Mouse (Mus musculus) midbrain, embryonic 13.5 days (tissue): Measurements from ENCODE around the gene Samd5. TPM values are rescaled to one million over a fixed set of nuclear protein-coding genes. Genes with fewer than 3 reads are reported as not detected.
A peak's percentile ranks its signal among the peaks of the same experiment; 100 is the strongest.

ENCODE experiments used
- ATAC-seq: fragments of 200-750 bp; cut with Nextera tagmentation; 2 replicates; pipeline ENCODE4 v1.8.0; 2017; ENCODE audit warnings: mild to moderate bottlenecking, moderate TSS enrichment, moderate library complexity
- H3K27ac ChIP-seq: fragments of 300-500 bp; sonication (generic); 2 replicates; pipeline ENCODE4 v1.5.1; 2015; ENCODE audit warnings: inconsistent platforms, mild to moderate bottlenecking, moderate library complexity
- H3K27me3 ChIP-seq: fragments of 300-500 bp; sonication (generic); 2 replicates; pipeline ENCODE4 v1.6.1; 2015; ENCODE audit warnings: mild to moderate bottlenecking, inconsistent platforms
- H3K36me3 ChIP-seq: fragments of 300-500 bp; sonication (generic); 2 replicates; pipeline ENCODE4 v1.6.1; 2015; ENCODE audit warnings: mild to moderate bottlenecking, inconsistent platforms
- H3K4me1 ChIP-seq: fragments of 300-500 bp; sonication (generic); replicated peaks from 2 replicates; pipeline ENCODE4 v1.6.1; 2015; ENCODE audit warnings: inconsistent platforms
- H3K4me2 ChIP-seq: fragments of 300-500 bp; sonication (generic); replicated peaks from 2 replicates; pipeline ENCODE4 v1.6.1; 2015; ENCODE audit warnings: moderate library complexity, mild to moderate bottlenecking, inconsistent platforms
- H3K4me3 ChIP-seq: fragments of 300-500 bp; sonication (generic); replicated peaks from 2 replicates; pipeline ENCODE4 v1.5.1; 2015; ENCODE audit warnings: mild to moderate bottlenecking, inconsistent platforms
- H3K9ac ChIP-seq: fragments of 300-500 bp; sonication (generic); replicated peaks from 2 replicates; pipeline ENCODE4 v1.6.1; 2015; ENCODE audit warnings: mild to moderate bottlenecking, inconsistent platforms
- H3K9me3 ChIP-seq: fragments of 300-500 bp; sonication (generic); 2 replicates; pipeline ENCODE4 v1.6.1; 2016; ENCODE audit warnings: mild to moderate bottlenecking, inconsistent platforms
- WGBS: fragments of 180-500 bp; shearing (Covaris S2); methylation state at CpG from one replicate; pipeline ENCODE4 v1.1.7; 2015; 5-methylcytosine and 5-hydroxymethylcytosine counted together
- polyA plus RNA-seq: library from polyadenylated mRNA; unstranded; fragments of >200 nt; fragmentation: Nextera tagmentation; extraction: Ambion mirVana; gene quantifications from 2 replicates; pipeline ENCODE4 v1.2.1, GENCODE M21; 2015

The Samd5 gene
- polyA plus RNA-seq, 1 experiment from 2014 or later: 8.7 TPM

- Histone ChIP-seq H3K27ac (no peak overlapping the region), H3K36me3 (no peaks in the 10 kb centered on the region), H3K4me1 (peaks cover 2% of the 10 kb centered on the region; the same call in 1 of the 2 replicates), H3K4me2 (no peak overlapping the region), H3K4me3 (no peak overlapping the region), H3K9me3 (no peaks in the 10 kb centered on the region), H3K27me3 (no peaks in the 10 kb centered on the region), H3K9ac (no peak overlapping the region)
- WGBS: 95% methylated on average over 5 of the region's 5 CpGs
- ATAC-seq: no peak
Observed at GRCm38 (mm10) chr10:9602845-9603244, 72.2 kb downstream of the Samd5 start.

GRCm38 (mm10) chr10:9602389-9602788 lies 72.6 kb downstream of the Samd5 start:
- Histone ChIP-seq H3K4me1 (0 out of 2 replicates have a peak, but pooled peaks cover 2% of the 10 kb centered on the region), H3K4me3 (no peak overlapping the region), H3K9ac (no peak overlapping the region), H3K9me3 (no peaks in the 10 kb centered on the region), H3K27ac (no peak overlapping the region), H3K36me3 (no peaks in the 10 kb centered on the region), H3K27me3 (no peaks in the 10 kb centered on the region), H3K4me2 (no peak overlapping the region)
- WGBS: 94% methylated on average over 4 of the region's 4 CpGs
- ATAC-seq: no peak

GRCm38 (mm10) chr10:9596228-9596627 lies 78.8 kb downstream of the Samd5 start:
- ATAC-seq: no peak
- Histone ChIP-seq H3K4me2 (no peak overlapping the region), H3K9me3 (no peaks in the 10 kb centered on the region), H3K27ac (no peak overlapping the region), H3K4me3 (no peak overlapping the region), H3K27me3 (no peaks in the 10 kb centered on the region), H3K4me1 (no peaks in the 10 kb centered on the region), H3K9ac (no peak overlapping the region), H3K36me3 (no peaks in the 10 kb centered on the region)
- WGBS: 76% methylated on average over 5 of the region's 5 CpGs

- WGBS: 90% methylated on average over 4 of the region's 4 CpGs
- Histone ChIP-seq H3K9ac (no peak overlapping the region), H3K27me3 (no peaks in the 10 kb centered on the region), H3K27ac (no peak overlapping the region), H3K4me3 (no peak overlapping the region), H3K4me1 (no peaks in the 10 kb centered on the region), H3K4me2 (no peak overlapping the region), H3K36me3 (no peaks in the 10 kb centered on the region), H3K9me3 (no peaks in the 10 kb centered on the region)
- ATAC-seq: no peak
Observed at GRCm38 (mm10) chr10:9594666-9595065, 80.3 kb downstream of the Samd5 start.

- Histone ChIP-seq H3K4me2 (no peak overlapping the region), H3K36me3 (no peaks in the 10 kb centered on the region), H3K9ac (no peak overlapping the region), H3K4me1 (no peaks in the 10 kb centered on the region), H3K27me3 (no peaks in the 10 kb centered on the region), H3K27ac (no peak overlapping the region), H3K4me3 (no peak overlapping the region), H3K9me3 (no peaks in the 10 kb centered on the region)
- ATAC-seq: no peak
- 84% methylated on average over 2 of the region's 2 CpGs for WGBS
Observed at GRCm38 (mm10) chr10:9590606-9591005, 84.4 kb downstream of the Samd5 start.

- WGBS: 90% methylated on average over 5 of the region's 5 CpGs
- Histone ChIP-seq H3K9ac (no peak overlapping the region), H3K4me2 (no peak overlapping the region)
Observed at GRCm38 (mm10) chr10:9586328-9586727, 88.7 kb downstream of the Samd5 start.

GRCm38 (mm10) chr10:9579374-9579773 lies 95.6 kb downstream of the Samd5 start:
- 93% methylated on average over 5 of the region's 5 CpGs for WGBS
- Histone ChIP-seq H3K9ac (no peak overlapping the region), H3K27me3 (no peaks in the 10 kb centered on the region), H3K4me3 (no peak overlapping the region), H3K4me2 (no peak overlapping the region), H3K36me3 (no peaks in the 10 kb centered on the region), H3K4me1 (0 out of 2 replicates have a peak, but pooled peaks cover 2% of the 10 kb centered on the region), H3K9me3 (no peaks in the 10 kb centered on the region), H3K27ac (no peak overlapping the region)
- ATAC-seq: no peak

More at GRCm38 (mm10) chr10:9586328-9586727, 88.7 kb downstream of the Samd5 start:
- no peak for ATAC-seq
- no peak overlapping the region for H3K4me3 ChIP-seq
- H3K27ac ChIP-seq: no peak overlapping the region
- H3K36me3 ChIP-seq: no peaks in the 10 kb centered on the region
- no peaks in the 10 kb centered on the region for H3K4me1 ChIP-seq
- H3K9me3 ChIP-seq: no peaks in the 10 kb centered on the region
- H3K27me3 ChIP-seq: no peaks in the 10 kb centered on the region

GRCm38 (mm10) chr10:9575605-9576004 lies 99.4 kb downstream of the Samd5 start:
- H3K27me3 ChIP-seq: no peaks in the 10 kb centered on the region
- no peak overlapping the region for H3K4me2 ChIP-seq
- no peak overlapping the region for H3K4me3 ChIP-seq
- H3K27ac ChIP-seq: no peak overlapping the region
- ATAC-seq: peak; percentile 63; the same call in 1 of the 2 replicates
- H3K36me3 ChIP-seq: no peaks in the 10 kb centered on the region
- H3K9me3 ChIP-seq: no peaks in the 10 kb centered on the region
- no peak overlapping the region for H3K9ac ChIP-seq
- WGBS: 31% methylated on average over 4 of the region's 4 CpGs
- H3K4me1 ChIP-seq: 0 out of 2 replicates have a peak, but pooled peaks cover 5% of the 10 kb centered on the region

GRCm38 (mm10) chr10:9574135-9574534 lies 100.9 kb downstream of the Samd5 start:
- H3K4me3 ChIP-seq: no peak overlapping the region
- H3K4me1 ChIP-seq: peaks cover 16% of the 10 kb centered on the region
- H3K9ac ChIP-seq: no peak overlapping the region
- no peak overlapping the region for H3K4me2 ChIP-seq
- no peak overlapping the region for H3K27ac ChIP-seq
- H3K27me3 ChIP-seq: no peaks in the 10 kb centered on the region
- no peaks in the 10 kb centered on the region for H3K9me3 ChIP-seq
- no peak for ATAC-seq
- H3K36me3 ChIP-seq: no peaks in the 10 kb centered on the region
- WGBS: 88% methylated on average over 4 of the region's 4 CpGs

Other genes with a start within 250 kb of the Samd5 start
- 6.6 and 7.1 TPM in 2 replicates for gene Stxbp5, start 225.9 kb upstream of the Samd5 start, polyA plus RNA-seq